Mouse (Mus musculus) hindbrain, embryonic 15.5 days (tissue): ENCODE measurements at regions not wholly inside any gene's neighbourhood (a gene's known extent, or its start where the extent isn't known, plus 50 kb on each side); places are given as distances from the start of the nearest gene placed in this dataset.

ENCODE experiments used
- ATAC-seq: fragments of 200-750 bp; cut with Nextera tagmentation; 2 replicates; pipeline ENCODE4 v1.8.0; 2017; ENCODE audit warnings: low read depth, moderate number of reproducible peaks, moderate TSS enrichment; ENCODE audit not compliant: low FRiP score
- H3K27ac ChIP-seq: fragments of 300-500 bp; sonication (generic); replicated peaks from 2 replicates; pipeline ENCODE4 v1.5.1; 2015; ENCODE audit warnings: mild to moderate bottlenecking, inconsistent platforms
- H3K27me3 ChIP-seq: fragments of 300-500 bp; sonication (generic); 2 replicates; pipeline ENCODE4 v1.6.1; 2015; ENCODE audit warnings: control low read depth, inconsistent platforms
- H3K36me3 ChIP-seq: fragments of 300-500 bp; sonication (generic); 2 replicates; pipeline ENCODE4 v1.6.1; 2015; ENCODE audit warnings: control low read depth, inconsistent platforms
- H3K4me1 ChIP-seq: fragments of 300-500 bp; sonication (generic); replicated peaks from 2 replicates; pipeline ENCODE4 v1.6.1; 2015; ENCODE audit warnings: control low read depth, inconsistent platforms
- H3K4me2 ChIP-seq: fragments of 300-500 bp; sonication (generic); 2 replicates; pipeline ENCODE4 v1.6.1; 2015; ENCODE audit warnings: moderate library complexity, mild to moderate bottlenecking, inconsistent platforms
- H3K4me3 ChIP-seq: fragments of 300-500 bp; sonication (generic); 2 replicates; pipeline ENCODE4 v1.5.1; 2015; ENCODE audit warnings: mild to moderate bottlenecking, inconsistent platforms
- H3K9ac ChIP-seq: fragments of 300-500 bp; sonication (generic); 2 replicates; pipeline ENCODE4 v1.6.1; 2015; ENCODE audit warnings: inconsistent platforms
- H3K9me3 ChIP-seq: fragments of 300-500 bp; sonication (generic); 2 replicates; pipeline ENCODE4 v1.6.1; 2016; ENCODE audit warnings: control low read depth, inconsistent platforms
- WGBS: fragments of 180-500 bp; shearing (Covaris S2); methylation state at CpG from one replicate; pipeline ENCODE4 v1.1.7; 2015; 5-methylcytosine and 5-hydroxymethylcytosine counted together

DNA sequence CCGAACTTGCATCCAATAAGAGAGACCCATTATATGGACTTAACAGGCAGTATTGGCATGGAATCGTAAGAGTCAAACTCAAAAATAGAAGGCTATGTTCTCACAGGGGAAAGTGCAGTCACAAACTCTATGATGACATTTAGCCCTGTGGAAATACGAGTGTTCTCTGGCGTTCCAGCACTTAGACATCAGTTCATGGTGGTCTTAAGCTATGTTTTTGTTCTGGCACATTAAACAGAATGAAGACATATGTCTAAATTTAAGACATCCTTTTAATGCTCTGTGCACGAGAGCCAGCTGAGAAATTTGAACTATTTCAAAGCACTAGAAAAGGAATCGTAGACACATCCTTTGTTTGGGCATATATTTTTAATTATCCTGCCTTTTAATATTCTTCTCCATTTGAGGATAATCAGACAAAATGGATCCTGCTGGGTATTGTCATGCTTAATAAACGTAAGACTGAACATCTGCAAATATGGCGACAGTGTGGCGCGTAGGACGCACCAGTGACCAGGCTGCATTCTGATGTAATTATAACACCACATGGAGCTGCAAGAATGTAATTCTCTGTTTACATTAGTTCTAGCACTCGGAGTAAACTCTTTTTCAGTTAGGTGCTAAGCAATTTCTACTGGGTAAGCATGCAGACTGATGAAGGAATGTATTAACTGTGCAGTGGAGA lies 114.3 kb downstream of the Dkk1 start:
- Histone ChIP-seq H3K27me3 (no peaks in the 10 kb centered on the region), H3K36me3 (no peaks in the 10 kb centered on the region), H3K9ac (no peak overlapping the region), H3K9me3 (no peaks in the 10 kb centered on the region), H3K4me1 (no peaks in the 10 kb centered on the region), H3K4me3 (no peak overlapping the region), H3K4me2 (no peak overlapping the region), H3K27ac (no peak overlapping the region)
- 51% methylated on average over 12 of the region's 12 CpGs for WGBS
- 0 out of 2 replicates have a peak, but pooled peaks have one; percentile 15 for ATAC-seq

DNA sequence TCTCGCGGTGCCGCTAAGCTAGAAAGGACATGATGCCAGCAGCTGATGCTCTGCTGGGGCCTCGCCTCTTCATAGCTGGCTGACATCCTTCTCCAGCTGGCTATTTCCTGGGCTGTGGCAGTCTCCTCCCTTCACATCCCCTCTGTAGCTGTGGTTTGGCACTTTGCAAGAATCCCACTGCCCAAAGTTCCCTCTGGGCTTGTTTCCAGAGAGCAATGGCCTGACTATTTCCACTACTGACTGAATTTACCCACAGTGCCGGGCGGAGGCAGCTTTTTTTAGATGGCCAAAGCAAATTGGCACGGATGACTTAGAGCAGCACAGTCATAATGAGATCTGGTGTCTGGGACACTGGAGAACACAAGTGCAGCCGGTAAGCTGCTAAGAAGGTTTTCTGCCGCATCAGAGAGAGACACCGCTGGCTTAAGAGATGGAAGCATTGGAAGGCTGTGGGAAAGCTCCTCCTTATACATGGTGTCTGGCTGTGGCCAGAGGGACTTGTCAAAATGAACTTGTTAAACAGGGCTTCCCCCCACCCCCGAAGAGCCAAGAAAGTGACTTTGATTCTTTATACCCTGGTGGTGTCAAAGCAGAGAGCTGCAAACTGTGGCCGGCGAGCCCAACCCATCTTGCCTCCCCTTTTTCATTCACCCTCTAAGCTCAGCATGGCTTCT lies 98.5 kb downstream of the Dkk1 start:
- H3K4me1 ChIP-seq: no peaks in the 10 kb centered on the region
- no peak overlapping the region for H3K27ac ChIP-seq
- no peaks in the 10 kb centered on the region for H3K27me3 ChIP-seq
- 77% methylated on average over 13 of the region's 13 CpGs for WGBS
- peak; percentile 73 for ATAC-seq
- H3K9ac ChIP-seq: no peak overlapping the region
- H3K4me3 ChIP-seq: no peak overlapping the region
- H3K36me3 ChIP-seq: no peaks in the 10 kb centered on the region
- H3K9me3 ChIP-seq: no peaks in the 10 kb centered on the region
- no peak overlapping the region for H3K4me2 ChIP-seq

DNA sequence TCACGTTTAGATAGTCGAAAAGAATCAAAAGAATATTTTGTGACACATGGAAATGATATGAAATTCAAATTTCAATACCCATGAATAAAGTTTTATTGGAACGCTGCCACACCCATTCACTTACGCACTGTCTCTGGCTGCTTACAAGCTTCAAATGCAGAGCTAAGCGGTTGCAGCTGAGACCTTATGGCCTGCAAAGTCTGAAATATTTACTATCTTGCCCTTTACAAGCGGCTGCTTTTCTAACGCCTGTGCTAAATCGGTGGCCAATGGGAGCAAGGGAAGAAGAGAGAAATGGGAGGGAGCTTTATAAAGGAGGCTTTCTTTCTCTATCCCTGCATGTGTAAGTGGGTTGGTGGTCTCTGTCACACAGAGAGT lies 97.9 kb downstream of the Dkk1 start:
- Histone ChIP-seq H3K9me3 (no peaks in the 10 kb centered on the region), H3K4me2 (no peak overlapping the region), H3K27ac (no peak overlapping the region), H3K9ac (no peak overlapping the region), H3K4me1 (no peaks in the 10 kb centered on the region), H3K36me3 (no peaks in the 10 kb centered on the region), H3K4me3 (no peak overlapping the region), H3K27me3 (no peaks in the 10 kb centered on the region)
- ATAC-seq: no peak
- WGBS: 60% methylated on average over 8 of the region's 8 CpGs

DNA sequence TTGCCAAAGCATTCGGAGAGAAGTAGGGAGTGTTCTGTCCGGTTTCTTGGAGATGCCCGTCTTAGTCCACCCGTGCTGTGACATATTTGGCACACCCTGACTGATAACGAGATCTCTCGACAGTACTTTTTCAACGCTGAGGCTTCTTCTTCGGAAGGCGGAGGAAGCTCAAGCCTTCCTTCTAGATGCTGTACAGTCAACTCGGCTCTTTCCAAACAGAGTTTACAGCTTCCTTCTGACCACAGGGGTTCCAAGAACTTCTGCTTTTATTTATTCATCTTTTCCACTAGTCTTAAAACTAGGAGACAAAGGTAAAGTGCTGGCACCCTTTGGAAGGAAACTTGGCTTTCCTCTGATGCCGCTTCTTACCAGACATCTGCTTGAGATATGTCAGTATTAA lies 96.8 kb downstream of the Dkk1 start:
- H3K9ac ChIP-seq: no peak overlapping the region
- H3K36me3 ChIP-seq: no peaks in the 10 kb centered on the region
- H3K4me3 ChIP-seq: no peak overlapping the region
- no peak for ATAC-seq
- no peaks in the 10 kb centered on the region for H3K9me3 ChIP-seq
- no peaks in the 10 kb centered on the region for H3K4me1 ChIP-seq
- WGBS: 88% methylated on average over 11 of the region's 11 CpGs
- no peak overlapping the region for H3K27ac ChIP-seq
- H3K27me3 ChIP-seq: no peaks in the 10 kb centered on the region
- H3K4me2 ChIP-seq: no peak overlapping the region

DNA sequence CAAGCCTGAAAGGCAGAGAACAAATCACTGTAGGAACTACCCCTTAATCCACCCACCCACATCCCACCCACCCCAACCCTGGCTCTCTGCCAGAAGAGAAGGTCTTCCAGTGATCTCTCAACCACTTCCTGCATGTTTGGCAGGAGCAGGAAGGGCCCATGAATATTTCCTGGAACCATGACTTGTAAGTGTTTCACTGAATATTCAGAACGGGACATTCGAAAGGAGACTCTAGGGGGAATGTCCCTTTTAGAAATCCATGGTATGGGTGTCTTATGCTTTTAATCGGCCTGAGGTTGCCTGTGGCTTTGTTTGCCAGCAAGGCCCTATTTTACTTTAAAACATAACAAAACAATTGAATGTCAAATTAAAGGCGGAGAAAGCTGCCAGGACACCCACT lies 66.0 kb downstream of the Dkk1 start:
- H3K4me3 ChIP-seq: no peak overlapping the region
- H3K9me3 ChIP-seq: no peaks in the 10 kb centered on the region
- no peak overlapping the region for H3K27ac ChIP-seq
- no peaks in the 10 kb centered on the region for H3K27me3 ChIP-seq
- H3K4me2 ChIP-seq: no peak overlapping the region; the same call in 1 of the 2 replicates
- H3K4me1 ChIP-seq: no peaks in the 10 kb centered on the region
- whole genome bisulfite sequencing: 27% methylated on average over 4 of the region's 4 CpGs
- H3K36me3 ChIP-seq: no peaks in the 10 kb centered on the region
- H3K9ac ChIP-seq: no peak overlapping the region
- no peak for ATAC-seq

DNA sequence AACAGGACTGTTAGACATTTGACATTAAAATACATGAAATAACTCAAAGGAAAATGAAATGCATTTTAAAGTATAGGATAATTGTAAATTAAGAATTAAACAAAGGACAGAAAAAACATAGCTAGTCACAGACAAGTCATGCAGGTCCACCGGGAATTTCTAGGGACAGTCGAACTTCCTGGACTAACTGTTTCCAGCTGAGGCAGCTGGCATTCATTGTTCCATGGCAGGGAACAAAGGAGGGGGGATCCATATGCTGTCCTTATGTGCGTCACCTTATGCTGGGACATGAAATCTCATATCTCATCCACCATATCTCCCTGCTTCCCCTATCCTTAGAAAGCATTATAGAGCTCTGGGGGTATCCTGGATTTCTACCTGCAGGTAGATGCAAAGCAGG lies 59.7 kb downstream of the Dkk1 start:
- no peaks in the 10 kb centered on the region for H3K36me3 ChIP-seq
- no peak overlapping the region for H3K27ac ChIP-seq
- no peak overlapping the region for H3K9ac ChIP-seq
- no peak for ATAC-seq
- H3K27me3 ChIP-seq: no peaks in the 10 kb centered on the region
- H3K9me3 ChIP-seq: no peaks in the 10 kb centered on the region
- WGBS: 32% methylated on average over 3 of the region's 3 CpGs
- no peak overlapping the region for H3K4me3 ChIP-seq
- no peak overlapping the region for H3K4me2 ChIP-seq
- H3K4me1 ChIP-seq: no peaks in the 10 kb centered on the region

DNA sequence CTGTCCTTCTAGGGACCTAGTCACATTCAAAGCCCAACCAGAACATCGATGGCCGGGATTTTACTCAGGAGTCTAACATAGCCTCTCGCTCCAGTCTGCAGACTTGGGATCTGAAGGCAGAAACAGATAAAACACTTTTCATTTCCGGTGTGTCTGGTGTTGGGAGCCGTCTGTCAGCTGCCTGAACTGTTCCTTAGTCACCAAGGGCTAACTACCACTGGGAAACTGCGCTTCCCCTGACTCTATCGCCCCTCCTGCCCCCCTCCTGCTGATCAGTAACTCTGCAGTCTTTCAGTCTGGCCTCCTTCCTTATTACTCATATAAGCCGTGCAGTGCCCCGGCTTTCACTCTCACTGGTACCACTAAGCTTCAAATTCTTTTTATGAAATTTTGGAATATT lies 58.5 kb downstream of the Dkk1 start:
- no peak overlapping the region for H3K4me3 ChIP-seq
- 70% methylated on average over 9 of the region's 9 CpGs for WGBS
- no peaks in the 10 kb centered on the region for H3K36me3 ChIP-seq
- no peaks in the 10 kb centered on the region for H3K27me3 ChIP-seq
- no peaks in the 10 kb centered on the region for H3K9me3 ChIP-seq
- H3K9ac ChIP-seq: no peak overlapping the region
- no peak for ATAC-seq
- no peaks in the 10 kb centered on the region for H3K4me1 ChIP-seq
- no peak overlapping the region for H3K4me2 ChIP-seq
- H3K27ac ChIP-seq: no peak overlapping the region
